Mouse (Mus musculus) C2C12 (cell line): ENCODE measurements around the gene Scgb1b30. TPM values are rescaled to one million over a fixed set of nuclear protein-coding genes. Genes with fewer than 3 reads are reported as not detected.

Source experiments
- H3K27me3 ChIP-seq: one replicate; pipeline ENCODE4 v1.6.1; 2011; ENCODE audit not compliant: control insufficient read depth, insufficient read depth, insufficient read length
- H3K36me3 ChIP-seq: one replicate; pipeline ENCODE4 v1.6.1; 2011; ENCODE audit not compliant: control insufficient read depth, insufficient read depth
- H3K4me3 ChIP-seq: one replicate; pipeline ENCODE4 v1.5.1; 2011; ENCODE audit warnings: mild to moderate bottlenecking, control low read depth; ENCODE audit not compliant: poor library complexity, insufficient read depth, severe bottlenecking
- H3K79me2 ChIP-seq: one replicate; pipeline ENCODE4 v1.6.1; 2011; ENCODE audit not compliant: control insufficient read depth, insufficient read depth
- H3K79me3 ChIP-seq: one replicate; pipeline ENCODE4 v1.6.1; 2011; ENCODE audit warnings: low read depth, control low read depth
- H3ac ChIP-seq: one replicate; pipeline ENCODE3; 2011; ENCODE audit warnings: low read depth; ENCODE audit not compliant: control insufficient read depth, insufficient read length
- CEBPB ChIP-seq: IDR thresholded peaks from one replicate; pipeline ENCODE4 v1.6.1; 2011; ENCODE audit warnings: low read depth, mild to moderate bottlenecking, control low read depth, moderate library complexity
- CTCF ChIP-seq: IDR thresholded peaks from one replicate; pipeline ENCODE4 v1.5.1; 2011; ENCODE audit not compliant: control insufficient read depth, insufficient read depth, insufficient read length
- FOSL1 ChIP-seq: IDR thresholded peaks from one replicate; pipeline ENCODE4 v1.8.0; 2011; ENCODE audit warnings: mild to moderate bottlenecking, low read length; ENCODE audit not compliant: poor library complexity, insufficient read depth, severe bottlenecking
- MAX ChIP-seq: IDR thresholded peaks from one replicate; pipeline ENCODE4 v1.6.1; 2011; ENCODE audit warnings: mild to moderate bottlenecking, control low read depth
- MYOD1 ChIP-seq: IDR thresholded peaks from one replicate; pipeline ENCODE4 v1.6.1; 2011; ENCODE audit warnings: low read depth; ENCODE audit not compliant: control insufficient read depth, insufficient read length
- MYOG ChIP-seq: IDR thresholded peaks from one replicate; pipeline ENCODE4 v1.6.1; 2011; ENCODE audit not compliant: control insufficient read depth, insufficient read length; ENCODE audit errors: extremely low read depth
- USF1 ChIP-seq: IDR thresholded peaks from one replicate; pipeline ENCODE4 v1.6.1; 2011; ENCODE audit warnings: low read depth, mild to moderate bottlenecking, control low read depth, moderate library complexity
- polyA plus RNA-seq: library from polyadenylated mRNA; unstranded; fragments of >200 nt; fragmentation: generic; extraction: Trizol; gene quantifications from one replicate; pipeline ENCODE4 v1.2.1, GENCODE M21; 2012; ENCODE audit warnings: missing spikeins

Gene Scgb1b30
- polyA plus RNA-seq, 1 experiment = not detected

GRCm38 (mm10) chr7:34122987-34123720 is 27.9 kb downstream of the Scgb1b30 start:
- H3K79me3 ChIP-seq = peaks cover 2% of the 10 kb centered on the region
- H3K36me3 ChIP-seq = no peaks in the 10 kb centered on the region
- H3K27me3 ChIP-seq = no peaks in the 10 kb centered on the region
- peaks cover 23% of the 10 kb centered on the region for H3K79me2 ChIP-seq
- H3K4me3 ChIP-seq = no peak overlapping the region
- no peak overlapping the region for H3ac ChIP-seq
- TF ChIP-seq MYOG (no peak), MYOD1 (no peak), USF1 (no peak), FOSL1 (no peak), CEBPB (no peak), MAX (no peak), CTCF (no peak)

GRCm38 (mm10) chr7:34125346-34125745 is 30.1 kb downstream of the Scgb1b30 start:
- Histone ChIP-seq H3K79me3 (peaks cover 8% of the 10 kb centered on the region), H3K27me3 (no peaks in the 10 kb centered on the region), H3ac (no peak overlapping the region), H3K36me3 (no peaks in the 10 kb centered on the region), H3K79me2 (peaks cover 36% of the 10 kb centered on the region), H3K4me3 (no peak overlapping the region)
- TF ChIP-seq CTCF = no peak
- TF ChIP-seq MYOG = no peak
- TF ChIP-seq USF1 = no peak
- no peak for TF ChIP-seq FOSL1
- TF ChIP-seq MYOD1 = no peak
- TF ChIP-seq MAX = no peak
- no peak for TF ChIP-seq CEBPB

GRCm38 (mm10) chr7:34126291-34126690 is 31.1 kb downstream of the Scgb1b30 start:
- Histone ChIP-seq H3K79me2 (peaks cover 33% of the 10 kb centered on the region), H3K36me3 (no peaks in the 10 kb centered on the region), H3K4me3 (no peak overlapping the region), H3K79me3 (peaks cover 8% of the 10 kb centered on the region), H3K27me3 (no peaks in the 10 kb centered on the region), H3ac (no peak overlapping the region)
- TF ChIP-seq MAX = no peak

GRCm38 (mm10) chr7:34131118-34131517 is 35.9 kb downstream of the Scgb1b30 start:
- no peak overlapping the region for H3K4me3 ChIP-seq
- TF ChIP-seq CTCF = no peak
- no peak for TF ChIP-seq MYOG
- TF ChIP-seq MYOD1 = no peak
- TF ChIP-seq MAX = no peak
- H3K79me2 ChIP-seq = peaks cover 23% of the 10 kb centered on the region
- H3ac ChIP-seq = no peak overlapping the region
- H3K79me3 ChIP-seq = peaks cover 8% of the 10 kb centered on the region
- H3K27me3 ChIP-seq = no peaks in the 10 kb centered on the region
- H3K36me3 ChIP-seq = no peaks in the 10 kb centered on the region

GRCm38 (mm10) chr7:34131959-34132354 is 36.7 kb downstream of the Scgb1b30 start:
- Histone ChIP-seq H3K79me3 (peaks cover 7% of the 10 kb centered on the region), H3K79me2 (peaks cover 16% of the 10 kb centered on the region), H3ac (no peak overlapping the region), H3K36me3 (no peaks in the 10 kb centered on the region), H3K4me3 (peak overlapping the region; percentile 39), H3K27me3 (no peaks in the 10 kb centered on the region)
- TF ChIP-seq MYOG (no peak), USF1 (no peak), FOSL1 (no peak)

- no peak for TF ChIP-seq MYOG
- TF ChIP-seq MYOD1 = no peak
- no peak for TF ChIP-seq FOSL1
- TF ChIP-seq USF1 = no peak
- TF ChIP-seq CTCF = no peak
- no peak for TF ChIP-seq MAX
- TF ChIP-seq CEBPB = no peak
- no peaks in the 10 kb centered on the region for H3K27me3 ChIP-seq
- peaks cover 7% of the 10 kb centered on the region for H3K79me3 ChIP-seq
- peaks cover 16% of the 10 kb centered on the region for H3K79me2 ChIP-seq
- H3ac ChIP-seq = peak overlapping the region; percentile 74
- H3K36me3 ChIP-seq = no peaks in the 10 kb centered on the region
- H3K4me3 ChIP-seq = peak overlapping the region; percentile 39
Measured at GRCm38 (mm10) chr7:34132355-34133079, 37.3 kb downstream of the Scgb1b30 start.
